Mouse (Mus musculus) heart, adult 2 months (tissue): Measurements from ENCODE around the gene Slc13a5.

Source experiments
- CTCF ChIP-seq: fragments of 200-600 bp; IDR thresholded peaks from 2 replicates; pipeline ENCODE4 v1.8.1; 2022; ENCODE audit warnings: antibody characterized with exemption, mild to moderate bottlenecking, moderate library complexity
- EP300 ChIP-seq: fragments of 200-500 bp; IDR thresholded peaks from 2 replicates; pipeline ENCODE4 v1.6.1; 2011; ENCODE audit warnings: low read depth, low read length, control low read depth; ENCODE audit not compliant: insufficient read depth
- POLR2A ChIP-seq: fragments of 200-500 bp; IDR thresholded peaks from 2 replicates; pipeline ENCODE4 v1.6.1; 2011; ENCODE audit warnings: mild to moderate bottlenecking, low read depth, low read length, control low read depth; ENCODE audit not compliant: insufficient read depth

DNA sequence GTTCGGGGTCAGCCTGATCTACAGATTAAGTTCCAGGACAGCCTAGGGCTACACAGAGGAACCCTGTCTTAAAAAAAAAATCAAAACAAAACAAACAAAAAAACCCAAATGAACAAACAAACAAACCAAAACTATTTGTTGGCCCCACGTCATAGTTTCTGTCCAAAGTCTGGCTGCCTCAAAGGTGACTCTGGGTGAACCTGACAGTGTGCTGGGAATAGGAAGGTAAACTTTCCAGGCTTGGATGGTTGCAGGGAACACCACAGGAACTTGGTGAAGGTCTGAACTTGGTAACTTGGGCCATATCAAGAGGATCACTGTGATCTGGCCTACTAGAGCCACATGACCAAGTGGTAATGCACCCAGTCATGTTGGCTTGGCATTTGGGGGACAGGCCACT lies 10.6 kb downstream of the Slc13a5 start:
- no peak for TF ChIP-seq EP300
- TF ChIP-seq CTCF: no peak
- no peak for TF ChIP-seq POLR2A
